Mouse (Mus musculus): ENCODE measurements around the gene Cpne1. TPM values are rescaled to one million over a fixed set of nuclear protein-coding genes. Genes with fewer than 3 reads are reported as not detected.

Cpne1 gene
- 7.9 TPM for polyA plus RNA-seq (2015; fragmentation: Illumina TruSeq; extraction: RNeasy Lipid Tissue Mini Kit (QIAGEN cat#74804); ENCODE audit: insufficient read depth, low read depth, low replicate concordance)

DNA sequence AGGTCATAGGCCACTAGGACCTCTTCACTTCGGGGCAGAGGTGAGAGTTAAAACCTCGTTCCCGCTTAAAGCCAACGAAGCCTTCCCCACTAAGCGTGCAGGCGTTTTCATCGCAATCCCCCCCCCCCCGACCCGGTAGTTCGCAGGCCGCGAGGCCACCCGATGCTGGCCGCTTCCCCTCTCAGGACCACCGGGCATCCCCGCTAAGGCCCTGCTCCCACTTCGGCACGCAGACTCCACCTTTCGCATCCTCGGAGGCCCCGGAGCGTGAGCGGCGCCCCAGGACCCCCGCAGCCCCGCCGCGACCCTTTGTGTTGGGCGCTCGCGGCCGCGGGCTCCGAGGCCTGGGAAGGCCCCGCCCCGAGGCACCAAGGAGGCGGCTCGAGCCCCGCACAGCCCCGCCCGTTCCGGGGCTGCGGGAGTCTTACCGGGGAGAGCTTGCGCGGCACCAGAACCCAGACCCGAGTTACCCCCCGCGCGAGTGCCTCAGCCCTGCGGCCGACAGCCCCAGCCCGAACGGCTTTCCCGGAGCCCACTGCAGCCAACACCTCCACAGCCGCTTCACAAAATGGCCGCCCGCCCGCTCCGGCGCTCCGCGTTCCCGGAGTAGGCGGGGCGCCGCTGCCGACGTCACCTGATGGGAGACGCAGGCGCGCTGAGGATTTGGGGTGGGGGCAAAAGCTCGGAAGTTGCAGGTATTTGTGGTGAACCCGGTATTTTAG, at the start of gene Cpne1, which contains the start of gene Rbm12:
TSS of gene Cpne1 (minus strand) at position 608 of the 722 bp plus-strand sequence.
TSS of gene Rbm12 (minus strand) at position 621 of the 722 bp plus-strand sequence.

DNA sequence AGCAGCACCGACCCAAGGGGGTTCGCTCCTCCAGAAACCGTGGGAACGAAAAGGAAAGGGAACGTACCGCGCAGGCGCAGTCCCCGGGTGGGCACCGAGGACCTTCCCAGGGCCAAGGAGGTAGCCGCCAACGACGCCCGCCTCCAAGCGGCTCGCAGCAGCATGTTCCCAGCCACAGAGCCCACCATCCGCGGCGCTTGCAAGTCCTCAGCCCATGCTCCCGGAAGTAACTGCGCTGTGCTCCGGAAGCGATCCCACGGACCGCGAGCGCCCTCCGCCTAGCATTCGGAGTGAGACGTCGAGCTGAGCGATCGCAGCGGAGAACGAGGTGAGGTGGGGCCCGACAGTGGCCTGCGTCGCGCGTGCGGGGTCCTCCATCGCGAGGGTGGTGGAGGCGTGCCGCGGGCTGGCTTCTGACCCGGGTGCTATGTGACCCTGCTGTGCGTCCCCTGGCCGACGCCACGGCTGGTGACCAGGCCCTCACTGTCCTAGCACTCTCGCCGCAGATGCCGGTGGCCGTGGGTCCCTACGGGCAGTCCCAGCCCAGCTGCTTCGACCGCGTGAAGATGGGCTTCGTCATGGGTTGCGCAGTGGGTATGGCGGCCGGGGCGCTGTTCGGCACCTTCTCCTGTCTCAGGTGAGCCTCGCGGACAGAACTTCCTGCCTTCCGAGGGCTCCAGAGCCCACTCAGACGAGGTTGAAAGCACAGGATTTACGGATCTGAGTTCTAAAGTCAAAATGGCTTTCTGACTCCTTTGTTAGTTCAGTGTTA, 32.4 kb upstream of the Cpne1 start, which contains the start of the genes Romo1 and Nfs1:
TSS of gene Romo1 (plus strand) at position 87 of the 772 bp plus-strand sequence.
TSS of gene Nfs1 (minus strand) at position 234 of the 772 bp plus-strand sequence.

DNA sequence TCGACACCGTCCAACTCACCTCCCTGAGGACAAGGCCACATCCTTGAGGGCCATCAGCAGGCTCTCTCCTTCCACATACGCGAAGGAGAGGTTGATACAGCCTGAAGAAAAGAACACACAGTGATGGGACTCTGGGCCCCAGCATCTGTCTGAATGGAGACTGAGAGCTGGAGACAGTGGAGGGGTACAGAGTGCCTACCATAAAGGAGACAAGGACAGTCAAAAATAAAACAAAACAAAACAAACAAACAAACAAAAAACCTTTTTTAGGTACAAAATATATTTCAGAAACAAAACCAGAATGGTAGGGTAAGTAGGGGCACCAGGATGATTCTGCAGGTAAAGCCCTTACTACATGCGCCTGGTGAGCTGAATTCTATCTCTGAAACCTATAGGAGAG, 15.2 kb upstream of the Cpne1 start, which contains the start of gene Gm28036:
TSS of gene Gm28036 (minus strand) at position 101 of the 400 bp plus-strand sequence.

DNA sequence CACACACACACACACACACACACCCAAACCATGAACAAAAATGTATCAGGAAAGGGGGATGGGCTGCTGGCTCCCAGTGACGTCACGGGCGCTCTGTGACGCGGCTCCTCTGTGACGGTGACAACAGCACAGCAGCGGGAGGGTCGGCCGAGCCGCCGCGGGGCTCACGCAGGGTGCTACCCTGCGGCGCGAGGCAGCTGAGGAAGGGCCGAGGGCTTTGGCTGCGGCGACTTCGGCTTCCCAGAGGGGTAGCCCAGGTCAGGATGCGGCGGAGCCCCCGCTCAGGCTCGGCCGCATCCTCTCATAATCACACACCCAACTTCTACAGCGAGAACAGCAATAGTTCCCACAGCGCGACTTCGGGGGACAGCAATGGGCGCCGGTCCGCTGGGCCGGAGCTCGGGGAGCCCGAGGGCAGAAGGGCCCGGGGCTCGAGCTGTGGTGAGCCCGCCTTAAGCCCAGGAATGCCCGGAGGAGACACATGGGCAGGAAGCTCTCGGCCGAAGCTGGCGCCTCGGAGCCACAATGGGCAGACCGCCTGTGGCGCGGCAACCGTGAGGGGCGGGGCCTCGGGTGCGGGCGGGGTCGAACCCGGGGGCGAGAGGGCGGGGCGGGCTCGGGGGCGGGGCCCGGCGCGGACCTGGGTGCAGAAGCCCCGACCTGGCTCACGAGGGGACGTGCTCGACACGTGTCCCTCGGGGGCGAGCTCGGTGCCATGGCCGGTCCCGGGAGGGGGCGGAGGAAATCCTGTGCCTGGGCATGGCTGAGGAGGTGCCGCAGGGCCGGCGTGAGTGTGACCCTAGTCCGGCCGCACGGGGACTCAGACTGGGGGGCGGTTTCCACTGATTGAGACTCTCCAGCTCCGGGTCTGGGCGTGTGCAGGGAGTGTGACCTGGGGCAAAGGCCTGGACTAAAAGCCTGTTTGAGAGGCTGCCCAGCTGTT, 46.4 kb downstream of the Cpne1 start, which contains the start of gene Spag4:
TSS of gene Spag4 (plus strand) at position 77 of the 943 bp plus-strand sequence.

DNA sequence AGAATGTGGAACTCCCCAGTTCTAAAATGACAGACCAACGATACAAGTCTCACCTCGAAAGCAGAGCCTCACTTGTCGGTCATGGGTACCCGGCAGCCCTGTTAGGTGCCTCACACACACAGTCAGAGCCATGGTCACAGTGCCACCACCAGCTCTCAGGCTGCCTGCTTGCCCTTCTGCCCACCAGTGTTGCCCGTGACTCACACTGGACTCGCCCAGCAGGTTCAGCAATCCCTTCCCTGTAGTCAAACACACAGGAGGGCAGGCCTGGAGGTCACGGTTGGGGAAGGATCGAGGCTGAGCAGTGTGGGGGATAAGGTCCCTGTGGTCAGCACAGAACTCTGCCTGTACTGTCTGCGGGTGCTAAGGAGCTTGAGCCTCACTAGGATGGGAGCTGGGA, 58.9 kb downstream of the Cpne1 start, which contains the start of gene Fer1l4:
TSS of gene Fer1l4 (minus strand) at position 132 of the 400 bp plus-strand sequence.

Other genes with a start within 250 kb of the Cpne1 start
- 6.6 TPM for gene Uqcc1, start 181.7 kb downstream of the Cpne1 start, polyA plus RNA-seq (2015; fragmentation: Illumina TruSeq; extraction: RNeasy Lipid Tissue Mini Kit (QIAGEN cat#74804); ENCODE audit: insufficient read depth, low read depth, low replicate concordance)
- not detected for gene Gm15557, start 171.2 kb downstream of the Cpne1 start, polyA plus RNA-seq (2015; fragmentation: Illumina TruSeq; extraction: RNeasy Lipid Tissue Mini Kit (QIAGEN cat#74804); ENCODE audit: insufficient read depth, low read depth, low replicate concordance)
- not detected for gene Gdf5, start 166.6 kb downstream of the Cpne1 start, polyA plus RNA-seq (2015; fragmentation: Illumina TruSeq; extraction: RNeasy Lipid Tissue Mini Kit (QIAGEN cat#74804); ENCODE audit: insufficient read depth, low read depth, low replicate concordance)
- gene Cep250, start 155.5 kb downstream of the Cpne1 start, polyA plus RNA-seq (2015; fragmentation: Illumina TruSeq; extraction: RNeasy Lipid Tissue Mini Kit (QIAGEN cat#74804); ENCODE audit: insufficient read depth, low read depth, low replicate concordance), result 3.5 TPM
- gene 6430550D23Rik, start 104.0 kb downstream of the Cpne1 start, polyA plus RNA-seq (2015; fragmentation: Illumina TruSeq; extraction: RNeasy Lipid Tissue Mini Kit (QIAGEN cat#74804); ENCODE audit: insufficient read depth, low read depth, low replicate concordance), result 1.3 TPM
- 61.6 TPM for gene Ergic3, start 103.9 kb downstream of the Cpne1 start, polyA plus RNA-seq (2015; fragmentation: Illumina TruSeq; extraction: RNeasy Lipid Tissue Mini Kit (QIAGEN cat#74804); ENCODE audit: insufficient read depth, low read depth, low replicate concordance)
- not detected for gene Fer1l4, start 59.0 kb downstream of the Cpne1 start, polyA plus RNA-seq (2015; fragmentation: Illumina TruSeq; extraction: RNeasy Lipid Tissue Mini Kit (QIAGEN cat#74804); ENCODE audit: insufficient read depth, low read depth, low replicate concordance)
- gene Spag4, start 46.8 kb downstream of the Cpne1 start, polyA plus RNA-seq (2015; fragmentation: Illumina TruSeq; extraction: RNeasy Lipid Tissue Mini Kit (QIAGEN cat#74804); ENCODE audit: insufficient read depth, low read depth, low replicate concordance), result not detected
- 2.7 TPM for gene Rbm12, start within 50 bp of the Cpne1 start, polyA plus RNA-seq (2015; fragmentation: Illumina TruSeq; extraction: RNeasy Lipid Tissue Mini Kit (QIAGEN cat#74804); ENCODE audit: insufficient read depth, low read depth, low replicate concordance)
- 1.1 TPM for gene Gm28036, start 15.1 kb upstream of the Cpne1 start, polyA plus RNA-seq (2015; fragmentation: Illumina TruSeq; extraction: RNeasy Lipid Tissue Mini Kit (QIAGEN cat#74804); ENCODE audit: insufficient read depth, low read depth, low replicate concordance)
- gene Romo1, start 32.1 kb upstream of the Cpne1 start, polyA plus RNA-seq (2015; fragmentation: Illumina TruSeq; extraction: RNeasy Lipid Tissue Mini Kit (QIAGEN cat#74804); ENCODE audit: insufficient read depth, low read depth, low replicate concordance), result 73.2 TPM
- 16.7 TPM for gene Nfs1, start 32.2 kb upstream of the Cpne1 start, polyA plus RNA-seq (2015; fragmentation: Illumina TruSeq; extraction: RNeasy Lipid Tissue Mini Kit (QIAGEN cat#74804); ENCODE audit: insufficient read depth, low read depth, low replicate concordance)
- gene Rbm39, start 68.3 kb upstream of the Cpne1 start, polyA plus RNA-seq (2015; fragmentation: Illumina TruSeq; extraction: RNeasy Lipid Tissue Mini Kit (QIAGEN cat#74804); ENCODE audit: insufficient read depth, low read depth, low replicate concordance), result 104 TPM
- gene Phf20, start 84.5 kb upstream of the Cpne1 start, polyA plus RNA-seq (2015; fragmentation: Illumina TruSeq; extraction: RNeasy Lipid Tissue Mini Kit (QIAGEN cat#74804); ENCODE audit: insufficient read depth, low read depth, low replicate concordance), result 4.7 TPM
- not detected for gene Cnbd2, start 200.3 kb upstream of the Cpne1 start, polyA plus RNA-seq (2015; fragmentation: Illumina TruSeq; extraction: RNeasy Lipid Tissue Mini Kit (QIAGEN cat#74804); ENCODE audit: insufficient read depth, low read depth, low replicate concordance)
- 24.9 TPM for gene Scand1, start 200.7 kb upstream of the Cpne1 start, polyA plus RNA-seq (2015; fragmentation: Illumina TruSeq; extraction: RNeasy Lipid Tissue Mini Kit (QIAGEN cat#74804); ENCODE audit: insufficient read depth, low read depth, low replicate concordance)